Comparison of ENCODE assay signal across 22 mouse cellular contexts in genomic region chr11:113654105-113654504, GRCm38 (mm10). TPM values are rescaled to one million over a fixed set of nuclear protein-coding genes. Genes with fewer than 3 reads are reported as not detected.
DNase-seq lines count a peak whose midpoint lies in the region; ATAC-seq and TF ChIP-seq lines count a peak whose summit lies in the region.
"Had no signal": no experiment of that assay in that cellular context is flagged by ENCODE, and none has a peak within 500 bp of the region (broad histone marks: within the 10 kb centered on the region; RNA-seq: fewer than 3 reads in every experiment).

No protein-coding gene starts in this region.

- peak overlapping the region; percentile 6; the same call in 1 of the 2 replicates for H3K27ac ChIP-seq in forebrain, embryonic 14.5 days (ENCODE audit: low read depth, low read length)
- H3K27ac ChIP-seq in forebrain, embryonic 10.5 days, result no peak overlapping the region
- H3K27ac ChIP-seq in embryonic facial prominence, embryonic 13.5 days, result peak overlapping the region; percentile 66
- peak overlapping the region; percentile 72; the same call in 1 of the 2 replicates for H3K27ac ChIP-seq in forebrain, embryonic 15.5 days (replicated peaks)
- H3K27ac ChIP-seq in limb, embryonic 14.5 days (replicated peaks; ENCODE audit: low read depth, low read length), result peak overlapping the region; percentile 65
- H3K27ac ChIP-seq in hindbrain, embryonic 12.5 days, result no peak overlapping the region
- H3K27ac ChIP-seq: heart, adult 2 months; intestine, embryonic 15.5 days; macrophage; midbrain, embryonic 12.5 days; stomach, postnatal 0 days had no signal

- peaks cover 4% of the 10 kb centered on the region; the same call in 1 of the 2 replicates for H3K4me1 ChIP-seq in forebrain, embryonic 14.5 days (ENCODE audit: control insufficient read depth, insufficient read depth, low read length)
- peaks cover 37% of the 10 kb centered on the region for H3K4me1 ChIP-seq in forebrain, embryonic 10.5 days
- H3K4me1 ChIP-seq in embryonic facial prominence, embryonic 13.5 days, result peaks cover 37% of the 10 kb centered on the region
- peaks cover 48% of the 10 kb centered on the region for H3K4me1 ChIP-seq in forebrain, embryonic 15.5 days
- peaks cover 16% of the 10 kb centered on the region for H3K4me1 ChIP-seq in limb, embryonic 14.5 days (ENCODE audit: control insufficient read depth, insufficient read depth, low read length)
- peaks cover 22% of the 10 kb centered on the region for H3K4me1 ChIP-seq in hindbrain, embryonic 12.5 days

- H3K9ac ChIP-seq in forebrain, embryonic 14.5 days (ENCODE audit: low read length), result no peak overlapping the region
- no peak overlapping the region for H3K9ac ChIP-seq in embryonic facial prominence, embryonic 13.5 days
- no peak overlapping the region for H3K9ac ChIP-seq in forebrain, embryonic 15.5 days (replicated peaks)
- H3K9ac ChIP-seq in limb, embryonic 14.5 days (ENCODE audit: low read depth, low read length, severe bottlenecking), result no peak overlapping the region
- no peak overlapping the region for H3K9ac ChIP-seq in hindbrain, embryonic 12.5 days
- H3K9ac ChIP-seq: intestine, embryonic 15.5 days; midbrain, embryonic 12.5 days had no signal

- ATAC-seq in forebrain, embryonic 14.5 days, result no peak
- ATAC-seq in embryonic facial prominence, embryonic 13.5 days (ENCODE audit: insufficient number of reproducible peaks, insufficient read depth, low FRiP score, low TSS enrichment, low read depth), result no peak
- no peak for ATAC-seq in forebrain, embryonic 15.5 days (replicated peaks)
- no peak for ATAC-seq in limb, embryonic 14.5 days (ENCODE audit: low FRiP score, low read depth)
- ATAC-seq in hindbrain, embryonic 12.5 days (ENCODE audit: low FRiP score), result no peak
- ATAC-seq: hindbrain, embryonic 16.5 days; intestine, embryonic 15.5 days had no signal

- H3K27me3 ChIP-seq in forebrain, embryonic 14.5 days (replicated peaks; ENCODE audit: control insufficient read depth, insufficient read depth, low read length), result no peaks in the 10 kb centered on the region
- H3K27me3 ChIP-seq in forebrain, embryonic 10.5 days (ENCODE audit: poor library complexity, severe bottlenecking), result no peaks in the 10 kb centered on the region
- H3K27me3 ChIP-seq in embryonic facial prominence, embryonic 13.5 days, result no peaks in the 10 kb centered on the region
- H3K27me3 ChIP-seq in forebrain, embryonic 15.5 days, result no peaks in the 10 kb centered on the region
- no peaks in the 10 kb centered on the region for H3K27me3 ChIP-seq in limb, embryonic 14.5 days (ENCODE audit: control insufficient read depth, insufficient read depth, low read length)
- H3K27me3 ChIP-seq in hindbrain, embryonic 12.5 days, result no peaks in the 10 kb centered on the region
- H3K27me3 ChIP-seq: intestine, embryonic 15.5 days; midbrain, embryonic 12.5 days had no signal

- H3K4me2 ChIP-seq in forebrain, embryonic 14.5 days (ENCODE audit: low read length), result no peak overlapping the region
- no peak overlapping the region for H3K4me2 ChIP-seq in embryonic facial prominence, embryonic 13.5 days
- H3K4me2 ChIP-seq in forebrain, embryonic 15.5 days (replicated peaks), result no peak overlapping the region
- H3K4me2 ChIP-seq in limb, embryonic 14.5 days (replicated peaks; ENCODE audit: low read depth, low read length, severe bottlenecking), result no peak overlapping the region
- H3K4me2 ChIP-seq in hindbrain, embryonic 12.5 days (replicated peaks), result no peak overlapping the region
- H3K4me2 ChIP-seq: intestine, embryonic 15.5 days; midbrain, embryonic 12.5 days had no signal

- DNase-seq in forebrain, embryonic 14.5 days (ENCODE audit: low spot score), result no peak
- DNase-seq in forebrain, embryonic 10.5 days (ENCODE audit: extremely low spot score, low spot score), result no peak
- DNase-seq in limb, embryonic 14.5 days (ENCODE audit: low spot score), result no peak
- no peak for DNase-seq in right cerebral cortex, postnatal 10 days (ENCODE audit: low spot score in 2 of 2)
- DNase-seq: adrenal gland, adult 2 months; cerebellum, adult 2 months; gastrocnemius, postnatal 25 days; heart, adult 2 months; heart, postnatal 4 days; kidney, adult 8-10 months; kidney, postnatal 10 days; layer of hippocampus, postnatal 36 days; thymus, adult 2 months; thymus, postnatal 4 days had no signal

- H3K4me3 ChIP-seq in forebrain, embryonic 14.5 days (ENCODE audit: low read depth, low read length), result no peak overlapping the region
- no peak overlapping the region for H3K4me3 ChIP-seq in forebrain, embryonic 10.5 days
- H3K4me3 ChIP-seq in embryonic facial prominence, embryonic 13.5 days, result no peak overlapping the region
- no peak overlapping the region for H3K4me3 ChIP-seq in forebrain, embryonic 15.5 days
- no peak overlapping the region for H3K4me3 ChIP-seq in limb, embryonic 14.5 days (replicated peaks; ENCODE audit: low read length)
- H3K4me3 ChIP-seq in hindbrain, embryonic 12.5 days, result no peak overlapping the region
- H3K4me3 ChIP-seq: heart, adult 2 months; intestine, embryonic 15.5 days; midbrain, embryonic 12.5 days had no signal

- peaks cover 76% of the 10 kb centered on the region for H3K36me3 ChIP-seq in forebrain, embryonic 14.5 days (ENCODE audit: control insufficient read depth, insufficient read depth, low read length)
- H3K36me3 ChIP-seq in forebrain, embryonic 10.5 days (replicated peaks), result peaks cover 79% of the 10 kb centered on the region
- H3K36me3 ChIP-seq in embryonic facial prominence, embryonic 13.5 days, result peaks cover 77% of the 10 kb centered on the region
- peaks cover 72% of the 10 kb centered on the region for H3K36me3 ChIP-seq in forebrain, embryonic 15.5 days
- peaks cover 77% of the 10 kb centered on the region for H3K36me3 ChIP-seq in limb, embryonic 14.5 days (ENCODE audit: control insufficient read depth, insufficient read depth, low read length)
- H3K36me3 ChIP-seq in hindbrain, embryonic 12.5 days, result peaks cover 74% of the 10 kb centered on the region

- no peak for TF ChIP-seq POLR2A in limb, embryonic 14.5 days (IDR thresholded peaks at IDR 0.05; ENCODE audit: borderline replicate concordance, extremely low read depth, insufficient read depth, insufficient read length)

- 93% methylated on average over 15 of the region's 15 CpGs for WGBS in forebrain, embryonic 14.5 days
- WGBS in forebrain, embryonic 10.5 days, result 94% methylated on average over 15 of the region's 15 CpGs
- 85% methylated on average over 15 of the region's 15 CpGs for WGBS in embryonic facial prominence, embryonic 13.5 days
- WGBS in forebrain, embryonic 15.5 days, result 92% methylated on average over 15 of the region's 15 CpGs
- WGBS in limb, embryonic 14.5 days, result 75% methylated on average over 14 of the region's 15 CpGs
- whole genome bisulfite sequencing in hindbrain, embryonic 12.5 days, result 91% methylated on average over 15 of the region's 15 CpGs

- H3K9me3 ChIP-seq in forebrain, embryonic 14.5 days (replicated peaks; ENCODE audit: control insufficient read depth, low read length), result no peaks in the 10 kb centered on the region
- H3K9me3 ChIP-seq in forebrain, embryonic 10.5 days, result no peaks in the 10 kb centered on the region
- H3K9me3 ChIP-seq in embryonic facial prominence, embryonic 13.5 days, result no peaks in the 10 kb centered on the region
- no peaks in the 10 kb centered on the region for H3K9me3 ChIP-seq in forebrain, embryonic 15.5 days
- no peaks in the 10 kb centered on the region for H3K9me3 ChIP-seq in limb, embryonic 14.5 days (ENCODE audit: control insufficient read depth, low read length)
- H3K9me3 ChIP-seq in hindbrain, embryonic 12.5 days (replicated peaks), result no peaks in the 10 kb centered on the region
- H3K9me3 ChIP-seq: intestine, embryonic 15.5 days; midbrain, embryonic 12.5 days had no signal

RNA-seq across cellular contexts. Expression of gene Slc39a11, which starts 4.2 kb away (rescaled TPM):
- 29.5 and 32.4 TPM in 2 replicates for polyA plus RNA-seq in forebrain, embryonic 14.5 days (2014; fragmentation: Nextera tagmentation; extraction: Ambion mirVana)
- 18.4 and 19.8 TPM in 2 replicates for polyA plus RNA-seq in forebrain, embryonic 10.5 days (2016; fragmentation: Nextera tagmentation; extraction: Ambion mirVana)
- polyA plus RNA-seq in embryonic facial prominence, embryonic 13.5 days (2015; fragmentation: Nextera tagmentation; extraction: Ambion mirVana), result 21.3 and 26.3 TPM in 2 replicates
- polyA plus RNA-seq in forebrain, embryonic 15.5 days (2015; fragmentation: Nextera tagmentation; extraction: Ambion mirVana), result 39.6 and 42.2 TPM in 2 replicates
- polyA plus RNA-seq in limb, embryonic 14.5 days (2012; rRNA removed), result 17.2 and 21.3 TPM in 2 replicates
- 24.5 and 26.9 TPM in 2 replicates for polyA plus RNA-seq in limb, embryonic 14.5 days (2014; fragmentation: Nextera tagmentation; extraction: Ambion mirVana)
- 32.3 and 33.5 TPM in 2 replicates for polyA plus RNA-seq in hindbrain, embryonic 12.5 days (2016; fragmentation: Nextera tagmentation; extraction: Ambion mirVana)

RNA-seq across cellular contexts. Expression of gene Cog1, which starts 5.1 kb away (rescaled TPM):
- 28.8 and 33.9 TPM in 2 replicates for polyA plus RNA-seq in forebrain, embryonic 14.5 days (2014; fragmentation: Nextera tagmentation; extraction: Ambion mirVana)
- polyA plus RNA-seq in forebrain, embryonic 10.5 days (2016; fragmentation: Nextera tagmentation; extraction: Ambion mirVana), result 24.4 and 24.6 TPM in 2 replicates
- 24.3 and 27.4 TPM in 2 replicates for polyA plus RNA-seq in embryonic facial prominence, embryonic 13.5 days (2015; fragmentation: Nextera tagmentation; extraction: Ambion mirVana)
- 36.9 and 37.6 TPM in 2 replicates for polyA plus RNA-seq in forebrain, embryonic 15.5 days (2015; fragmentation: Nextera tagmentation; extraction: Ambion mirVana)
- 38.8 and 42.6 TPM in 2 replicates for polyA plus RNA-seq in limb, embryonic 14.5 days (2012; rRNA removed)
- 26.7 and 30.9 TPM in 2 replicates for polyA plus RNA-seq in limb, embryonic 14.5 days (2014; fragmentation: Nextera tagmentation; extraction: Ambion mirVana)
- polyA plus RNA-seq in hindbrain, embryonic 12.5 days (2016; fragmentation: Nextera tagmentation; extraction: Ambion mirVana), result 42.1 and 45.5 TPM in 2 replicates

RNA-seq across cellular contexts. Expression of gene Fam104a, which starts 29.9 kb away (rescaled TPM):
- polyA plus RNA-seq in forebrain, embryonic 14.5 days (2014; fragmentation: Nextera tagmentation; extraction: Ambion mirVana), result 53.2 and 53.7 TPM in 2 replicates
- 55.1 and 56.6 TPM in 2 replicates for polyA plus RNA-seq in forebrain, embryonic 10.5 days (2016; fragmentation: Nextera tagmentation; extraction: Ambion mirVana)
- 49.0 and 50.1 TPM in 2 replicates for polyA plus RNA-seq in embryonic facial prominence, embryonic 13.5 days (2015; fragmentation: Nextera tagmentation; extraction: Ambion mirVana)
- 47.1 and 47.2 TPM in 2 replicates for polyA plus RNA-seq in forebrain, embryonic 15.5 days (2015; fragmentation: Nextera tagmentation; extraction: Ambion mirVana)
- polyA plus RNA-seq in limb, embryonic 14.5 days (2012; rRNA removed), result 30.3 and 34.5 TPM in 2 replicates
- 50.2 and 52.6 TPM in 2 replicates for polyA plus RNA-seq in limb, embryonic 14.5 days (2014; fragmentation: Nextera tagmentation; extraction: Ambion mirVana)
- polyA plus RNA-seq in hindbrain, embryonic 12.5 days (2016; fragmentation: Nextera tagmentation; extraction: Ambion mirVana), result 49.9 and 50.4 TPM in 2 replicates

RNA-seq across cellular contexts. Expression of gene D11Wsu47e, which starts 30.1 kb away (rescaled TPM):
- 27.0 and 28.4 TPM in 2 replicates for polyA plus RNA-seq in forebrain, embryonic 14.5 days (2014; fragmentation: Nextera tagmentation; extraction: Ambion mirVana)
- polyA plus RNA-seq in forebrain, embryonic 10.5 days (2016; fragmentation: Nextera tagmentation; extraction: Ambion mirVana), result 23.8 and 26.1 TPM in 2 replicates
- polyA plus RNA-seq in embryonic facial prominence, embryonic 13.5 days (2015; fragmentation: Nextera tagmentation; extraction: Ambion mirVana), result 23.5 and 24.4 TPM in 2 replicates
- polyA plus RNA-seq in forebrain, embryonic 15.5 days (2015; fragmentation: Nextera tagmentation; extraction: Ambion mirVana), result 25.2 and 27.6 TPM in 2 replicates
- polyA plus RNA-seq in limb, embryonic 14.5 days (2012; rRNA removed), result 26.8 and 27.5 TPM in 2 replicates
- polyA plus RNA-seq in limb, embryonic 14.5 days (2014; fragmentation: Nextera tagmentation; extraction: Ambion mirVana), result 20.9 and 29.5 TPM in 2 replicates
- 23.8 and 25.9 TPM in 2 replicates for polyA plus RNA-seq in hindbrain, embryonic 12.5 days (2016; fragmentation: Nextera tagmentation; extraction: Ambion mirVana)

RNA-seq across cellular contexts. Expression of gene Sstr2, which starts 35.0 kb away (rescaled TPM):
- polyA plus RNA-seq in forebrain, embryonic 14.5 days (2014; fragmentation: Nextera tagmentation; extraction: Ambion mirVana), result 71.9 and 75.2 TPM in 2 replicates
- polyA plus RNA-seq in forebrain, embryonic 10.5 days (2016; fragmentation: Nextera tagmentation; extraction: Ambion mirVana), result 2.7 and 4.1 TPM in 2 replicates
- polyA plus RNA-seq in embryonic facial prominence, embryonic 13.5 days (2015; fragmentation: Nextera tagmentation; extraction: Ambion mirVana), result 1.3 and 1.5 TPM in 2 replicates
- polyA plus RNA-seq in forebrain, embryonic 15.5 days (2015; fragmentation: Nextera tagmentation; extraction: Ambion mirVana), result 85.6 and 102 TPM in 2 replicates
- 1.1 and 1.6 TPM in 2 replicates for polyA plus RNA-seq in limb, embryonic 14.5 days (2012; rRNA removed)
- 0.91 and 1.5 TPM in 2 replicates for polyA plus RNA-seq in limb, embryonic 14.5 days (2014; fragmentation: Nextera tagmentation; extraction: Ambion mirVana)
- polyA plus RNA-seq in hindbrain, embryonic 12.5 days (2016; fragmentation: Nextera tagmentation; extraction: Ambion mirVana), result 35.3 and 37.8 TPM in 2 replicates
- polyA plus RNA-seq: heart, adult 2 months; macrophage had no signal

Comparison
In these comparisons a context has a peak if more than half of its experiments do, and no peak if none do; other contexts are left out.
1. H3K27ac ChIP-seq: peak in forebrain, embryonic 14.5 days (single experiment), embryonic facial prominence, embryonic 13.5 days (single experiment), forebrain, embryonic 15.5 days (single experiment) and limb, embryonic 14.5 days (single experiment); none in forebrain, embryonic 10.5 days (single experiment) and hindbrain, embryonic 12.5 days (single experiment).